Mouse (Mus musculus): ENCODE data around the gene Fli1. TPM values are rescaled to one million over a fixed set of nuclear protein-coding genes. Genes with fewer than 3 reads are reported as not detected.

The Fli1 gene
- polyA plus RNA-seq, 1 experiment, result 124 TPM

DNA sequence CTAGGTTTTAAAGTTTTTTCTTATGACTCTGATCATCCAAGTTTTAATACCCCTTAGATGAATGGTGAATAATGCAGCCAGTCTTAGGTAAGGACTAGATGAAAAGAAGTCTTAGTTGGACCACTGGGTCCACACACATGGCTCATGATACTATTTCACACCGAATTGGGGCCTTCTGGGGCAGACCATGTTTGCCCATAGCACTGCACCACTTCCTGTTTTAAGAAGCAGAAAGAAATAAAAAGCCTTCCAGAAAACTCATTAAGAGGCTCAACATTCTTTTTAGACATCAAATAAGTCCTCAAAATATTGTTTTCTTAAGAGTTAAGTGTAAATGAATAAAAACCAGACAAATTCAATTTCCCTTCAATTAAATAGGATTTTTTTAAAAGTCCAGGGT lies 11.7 kb downstream of the Fli1 start:
- Histone ChIP-seq H3K4me3 (ENCODE audit: insufficient read depth, low read length) (no peak overlapping the region), H3K4me1 (ENCODE audit: control insufficient read depth, insufficient read depth, low read length) (peaks cover 51% of the 10 kb centered on the region), H3K27ac (ENCODE audit: insufficient read depth, low read depth, low read length) (no peak overlapping the region)
- TF ChIP-seq POLR2A (IDR thresholded peaks at IDR 0.05; ENCODE audit: borderline replicate concordance, low read depth, low read length), result no peak
- TF ChIP-seq CTCF (IDR thresholded peaks at IDR 0.05; ENCODE audit: low read depth, low read length), result no peak

DNA sequence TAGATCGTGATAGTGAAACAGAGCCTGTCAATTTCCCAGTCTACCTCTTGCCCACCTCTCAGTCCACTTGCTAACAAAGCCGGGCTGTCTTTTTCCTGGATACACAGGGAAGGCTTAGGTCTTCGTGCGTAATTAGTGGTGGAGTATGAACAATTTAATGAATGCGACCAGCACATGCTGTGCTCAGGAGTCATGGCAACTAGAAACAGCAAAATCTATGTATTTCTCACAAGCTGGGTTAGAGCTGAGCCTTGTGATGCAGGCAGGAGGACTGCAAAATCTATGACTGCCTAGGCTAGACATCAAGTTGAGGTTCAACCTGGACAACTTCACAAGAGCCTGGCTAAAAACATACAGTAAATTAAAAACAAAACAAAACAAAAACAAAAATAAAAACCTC lies 12.5 kb downstream of the Fli1 start:
- H3K27ac ChIP-seq (ENCODE audit: insufficient read depth, low read depth, low read length), result peak overlapping the region; percentile 2; the same call in 1 of the 2 replicates
- TF ChIP-seq POLR2A (IDR thresholded peaks at IDR 0.05; ENCODE audit: borderline replicate concordance, low read depth, low read length), result no peak
- no peak for TF ChIP-seq CTCF (IDR thresholded peaks at IDR 0.05; ENCODE audit: low read depth, low read length)
- no peak overlapping the region for H3K4me3 ChIP-seq (ENCODE audit: insufficient read depth, low read length)
- H3K4me1 ChIP-seq (ENCODE audit: control insufficient read depth, insufficient read depth, low read length), result peaks cover 48% of the 10 kb centered on the region

DNA sequence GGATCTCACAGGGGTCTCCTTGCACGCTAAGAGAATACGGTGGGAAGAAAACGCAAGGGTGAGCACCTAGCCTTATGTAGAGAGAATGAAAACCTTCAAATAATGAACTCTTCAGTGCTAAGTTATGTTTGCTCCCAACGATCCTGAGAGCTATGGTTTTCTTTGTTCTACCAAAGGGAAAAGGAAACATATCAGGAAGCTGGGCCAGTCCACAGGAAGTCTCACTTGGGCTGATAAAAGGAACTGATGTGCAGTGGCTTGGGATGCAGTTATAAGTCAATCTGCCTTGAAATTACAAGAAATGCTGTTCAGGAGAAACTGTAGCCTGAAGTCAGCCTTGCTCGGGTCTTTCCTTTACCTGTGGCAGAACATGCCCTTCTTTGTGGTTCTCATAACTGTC lies 13.1 kb downstream of the Fli1 start:
- H3K27ac ChIP-seq (ENCODE audit: insufficient read depth, low read depth, low read length), result peak overlapping the region; percentile 2; the same call in 1 of the 2 replicates
- H3K4me1 ChIP-seq (ENCODE audit: control insufficient read depth, insufficient read depth, low read length), result peaks cover 48% of the 10 kb centered on the region
- TF ChIP-seq CTCF (IDR thresholded peaks at IDR 0.05; ENCODE audit: low read depth, low read length) (no peak), POLR2A (IDR thresholded peaks at IDR 0.05; ENCODE audit: borderline replicate concordance, low read depth, low read length) (no peak)
- H3K4me3 ChIP-seq (ENCODE audit: insufficient read depth, low read length), result no peak overlapping the region

DNA sequence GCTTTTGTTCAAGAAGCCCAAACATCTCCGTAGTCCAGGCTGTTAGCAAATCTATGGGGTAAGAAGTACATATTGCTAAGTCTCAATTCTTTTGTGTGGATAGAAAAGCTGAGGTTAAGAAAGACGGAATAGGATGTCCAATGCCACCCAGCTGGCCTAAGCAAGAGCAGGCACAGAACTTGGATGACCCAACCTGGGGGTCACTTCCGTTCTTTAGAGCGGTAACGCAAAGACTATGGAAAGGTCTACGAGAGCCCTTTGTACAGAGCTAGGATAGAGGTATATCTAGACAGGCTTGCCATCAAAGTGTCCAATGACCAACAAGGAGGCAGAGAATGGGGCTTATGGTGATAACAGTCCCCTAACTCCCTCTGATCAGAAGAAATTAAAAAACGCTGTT lies 15.3 kb downstream of the Fli1 start:
- TF ChIP-seq CTCF (IDR thresholded peaks at IDR 0.05; ENCODE audit: low read depth, low read length) (no peak), POLR2A (IDR thresholded peaks at IDR 0.05; ENCODE audit: borderline replicate concordance, low read depth, low read length) (no peak)
- peaks cover 44% of the 10 kb centered on the region for H3K4me1 ChIP-seq (ENCODE audit: control insufficient read depth, insufficient read depth, low read length)
- no peak overlapping the region for H3K27ac ChIP-seq (ENCODE audit: insufficient read depth, low read depth, low read length)
- H3K4me3 ChIP-seq (ENCODE audit: insufficient read depth, low read length), result no peak overlapping the region

DNA sequence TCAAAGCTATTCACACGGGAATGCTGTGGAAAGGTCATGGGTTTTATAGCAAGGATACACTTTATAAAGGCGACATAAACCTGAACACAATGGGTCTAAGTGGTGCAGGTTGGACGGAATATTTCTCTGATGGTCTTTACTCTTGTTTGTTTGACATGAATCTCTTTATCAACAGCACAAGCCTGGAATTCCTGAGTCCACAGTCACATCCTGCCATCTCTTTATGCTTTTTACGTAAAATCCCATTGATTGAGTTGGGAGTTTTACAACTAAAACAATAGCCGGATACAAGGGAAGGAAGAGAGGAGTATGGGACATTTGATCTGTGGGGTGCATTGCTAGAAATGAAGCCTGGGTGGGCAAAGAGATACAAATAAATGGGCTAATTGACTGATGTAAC lies 16.9 kb downstream of the Fli1 start:
- Histone ChIP-seq H3K4me1 (ENCODE audit: control insufficient read depth, insufficient read depth, low read length) (peaks cover 51% of the 10 kb centered on the region), H3K27ac (ENCODE audit: insufficient read depth, low read depth, low read length) (no peak overlapping the region), H3K4me3 (ENCODE audit: insufficient read depth, low read length) (no peak overlapping the region)
- TF ChIP-seq POLR2A (IDR thresholded peaks at IDR 0.05; ENCODE audit: borderline replicate concordance, low read depth, low read length) (no peak), CTCF (IDR thresholded peaks at IDR 0.05; ENCODE audit: low read depth, low read length) (no peak)

DNA sequence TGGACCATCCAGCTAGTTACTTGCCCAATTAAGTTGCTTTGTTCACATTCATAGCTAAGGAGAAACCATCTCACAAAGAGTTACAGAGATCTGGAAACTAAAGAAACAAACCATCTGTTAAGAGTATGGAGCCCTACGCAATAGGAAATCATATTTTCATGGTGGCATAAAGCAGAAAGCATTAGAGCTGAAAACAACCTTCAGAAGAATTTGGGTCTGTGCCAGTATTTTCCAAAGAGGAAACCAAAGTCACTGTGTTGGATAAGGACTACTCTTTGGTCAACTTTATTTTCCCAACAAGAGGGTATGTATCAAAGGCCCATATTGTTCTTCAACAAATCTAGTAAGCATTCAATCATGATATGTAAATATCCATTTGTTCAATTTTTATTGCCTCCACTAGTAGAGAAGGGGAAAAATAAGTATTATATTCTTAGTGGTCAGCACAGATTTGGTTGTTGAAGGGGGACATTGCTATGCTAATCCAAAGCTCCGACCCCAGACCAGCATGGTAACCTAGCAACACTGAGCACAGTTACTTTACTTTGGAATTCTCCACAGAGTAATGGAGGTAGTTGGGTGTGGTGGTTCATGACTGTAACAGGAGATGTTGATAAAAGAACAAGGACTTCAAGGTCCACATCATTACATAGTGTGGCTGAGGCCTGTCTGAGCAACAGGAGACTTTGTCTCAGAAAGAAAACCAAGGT lies 20.0 kb downstream of the Fli1 start:
- Histone ChIP-seq H3K4me1 (ENCODE audit: control insufficient read depth, insufficient read depth, low read length) (peaks cover 59% of the 10 kb centered on the region), H3K4me3 (ENCODE audit: insufficient read depth, low read length) (no peak overlapping the region), H3K27ac (ENCODE audit: insufficient read depth, low read depth, low read length) (no peak overlapping the region)
- TF ChIP-seq CTCF (IDR thresholded peaks at IDR 0.05; ENCODE audit: low read depth, low read length) (no peak), POLR2A (IDR thresholded peaks at IDR 0.05; ENCODE audit: borderline replicate concordance, low read depth, low read length) (no peak)

DNA sequence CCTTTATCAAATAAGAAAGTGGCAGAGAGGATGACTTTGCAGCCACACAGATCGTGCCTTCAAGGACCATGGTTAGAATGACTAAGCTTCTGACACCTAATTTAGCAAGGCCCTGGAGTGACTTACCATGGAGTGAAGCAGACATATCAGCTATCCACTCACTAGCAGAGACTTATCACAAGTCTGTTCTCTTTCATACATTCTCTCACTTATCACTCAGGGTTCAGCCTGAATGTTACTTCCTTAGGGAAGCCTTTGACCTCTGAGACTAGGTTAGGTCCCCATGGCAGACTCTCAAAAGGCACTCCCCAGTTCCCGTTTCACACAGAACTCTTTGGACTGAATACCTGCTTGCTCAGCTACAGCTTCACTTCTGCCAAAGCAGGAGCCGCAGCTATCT lies 21.3 kb downstream of the Fli1 start:
- Histone ChIP-seq H3K4me3 (ENCODE audit: insufficient read depth, low read length) (no peak overlapping the region), H3K27ac (ENCODE audit: insufficient read depth, low read depth, low read length) (peak overlapping the region; percentile 46), H3K4me1 (ENCODE audit: control insufficient read depth, insufficient read depth, low read length) (peaks cover 63% of the 10 kb centered on the region)
- TF ChIP-seq POLR2A (IDR thresholded peaks at IDR 0.05; ENCODE audit: borderline replicate concordance, low read depth, low read length) (no peak), CTCF (IDR thresholded peaks at IDR 0.05; ENCODE audit: low read depth, low read length) (no peak)

DNA sequence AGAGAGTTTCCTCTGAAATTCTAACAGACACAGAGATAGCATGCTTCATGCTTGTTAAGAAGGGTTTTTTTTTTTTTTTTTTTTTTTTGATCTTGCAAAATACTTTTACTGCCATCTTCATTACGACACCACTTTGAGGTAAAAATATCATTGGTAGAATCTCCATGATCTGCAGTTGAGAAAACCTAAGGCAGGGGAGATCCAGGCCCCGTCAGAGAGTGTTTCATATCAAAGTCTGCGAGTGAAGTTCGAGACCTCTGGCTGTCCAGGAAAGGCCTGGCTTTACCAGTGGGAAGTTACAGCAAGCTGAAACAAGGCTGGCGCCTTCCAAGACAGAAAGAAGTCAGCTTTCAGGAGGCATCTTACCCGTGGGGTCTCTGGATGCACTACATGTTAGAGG lies 21.8 kb downstream of the Fli1 start:
- H3K27ac ChIP-seq (ENCODE audit: insufficient read depth, low read depth, low read length), result peak overlapping the region; percentile 46; the same call in 1 of the 2 replicates
- H3K4me1 ChIP-seq (ENCODE audit: control insufficient read depth, insufficient read depth, low read length), result peaks cover 64% of the 10 kb centered on the region
- TF ChIP-seq POLR2A (IDR thresholded peaks at IDR 0.05; ENCODE audit: borderline replicate concordance, low read depth, low read length) (no peak), CTCF (IDR thresholded peaks at IDR 0.05; ENCODE audit: low read depth, low read length) (no peak)
- no peak overlapping the region for H3K4me3 ChIP-seq (ENCODE audit: insufficient read depth, low read length)

DNA sequence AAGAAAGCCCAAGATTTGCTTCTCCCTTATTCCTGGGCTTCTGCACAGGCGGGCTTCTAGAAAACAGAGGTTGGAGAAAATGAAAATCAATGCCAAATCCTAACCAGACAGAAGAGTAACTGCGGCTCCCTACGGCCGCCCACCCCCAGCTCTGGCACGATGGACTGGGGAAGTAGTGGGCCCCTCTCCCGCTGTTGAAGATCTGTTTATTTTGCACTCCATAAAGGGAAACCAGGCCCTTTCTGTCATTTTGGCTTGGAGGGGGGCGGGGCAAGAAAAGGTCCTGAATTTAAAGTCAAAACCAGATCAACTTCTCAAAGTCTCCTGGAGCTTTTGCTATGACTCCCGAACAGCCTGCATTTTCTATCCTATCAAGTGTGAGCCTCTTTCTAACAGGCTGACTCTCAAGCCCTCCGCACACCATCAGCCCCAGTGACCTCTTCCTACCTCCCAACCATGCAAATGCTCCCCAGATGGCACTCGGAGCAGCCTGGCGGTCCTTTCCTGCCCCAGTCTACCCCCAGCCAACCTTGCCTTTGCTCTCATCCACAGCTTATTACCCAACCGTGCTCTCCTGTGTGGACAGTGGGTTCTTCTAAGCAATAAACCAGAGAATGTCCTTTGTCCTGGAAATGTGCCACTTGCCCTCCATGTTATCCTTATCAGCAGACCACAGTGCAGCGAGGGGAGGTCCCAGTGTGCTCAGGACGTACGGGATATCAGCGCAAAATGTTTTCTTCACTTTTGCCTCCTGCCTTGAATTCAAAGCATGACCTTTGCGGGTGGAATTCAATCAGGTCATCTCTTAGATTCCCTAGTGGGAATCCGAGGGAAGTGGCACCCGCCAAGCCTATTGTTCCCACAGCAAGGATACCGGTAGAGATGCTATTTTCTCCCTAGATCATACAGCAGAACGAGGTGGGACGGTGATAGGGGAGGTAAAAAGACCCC lies 23.3 kb downstream of the Fli1 start:
- TF ChIP-seq CTCF (IDR thresholded peaks at IDR 0.05; ENCODE audit: low read depth, low read length), result no peak
- no peak for TF ChIP-seq POLR2A (IDR thresholded peaks at IDR 0.05; ENCODE audit: borderline replicate concordance, low read depth, low read length)
- Histone ChIP-seq H3K4me3 (ENCODE audit: insufficient read depth, low read length) (no peak overlapping the region), H3K27ac (ENCODE audit: insufficient read depth, low read depth, low read length) (peak overlapping the region; percentile 95), H3K4me1 (ENCODE audit: control insufficient read depth, insufficient read depth, low read length) (peaks cover 66% of the 10 kb centered on the region)
